Mouse (Mus musculus) gastrocnemius, postnatal 36 days (tissue): ENCODE data around the gene Pde1c. TPM values are rescaled to one million over a fixed set of nuclear protein-coding genes. Genes with fewer than 3 reads are reported as not detected.

Experiments used
- DNase-seq, 2 experiments: peaks; one replicate each; pipeline ENCODE4 v3.0.0; 2022
- intact Hi-C: fragments of 180-260 bp; cut with DNase I; formaldehyde crosslinking; loops from one replicate; pipeline ENCODE4 v1.15.1; 2025
- total RNA-seq, 2 experiments: library from RNA; stranded (reverse); gene quantifications; 2 replicates each; pipeline ENCODE4 v1.2.3; 2021

Gene Pde1c
- total RNA-seq, 2 experiments from 2014 or later, result 0.41 to 0.47 TPM

- intact Hi-C loops, result loop anchor here (2.0 kb wide), 1 partner anchor 410 kb away; no protein-coding TSS in a partner anchor
- DNase-seq, result no peak
Observed at GRCm38 (mm10) chr6:56476581-56476980, 92.3 kb downstream of the Pde1c start.

GRCm38 (mm10) chr6:56458098-56458497, 110.8 kb downstream of the Pde1c start:
- DNase-seq, result no peak
- intact Hi-C loops, result no loop called here

GRCm38 (mm10) chr6:56447917-56448316, 121.0 kb downstream of the Pde1c start:
- intact Hi-C loops, result no loop called here
- no peak for DNase-seq

- no peak for DNase-seq
- intact Hi-C loops, result no loop called here
Observed at GRCm38 (mm10) chr6:56441501-56441900, 127.4 kb downstream of the Pde1c start.

GRCm38 (mm10) chr6:56425846-56426245, 143.1 kb downstream of the Pde1c start:
- intact Hi-C loops, result no loop called here
- no peak for DNase-seq

GRCm38 (mm10) chr6:56422866-56423265, 146.0 kb downstream of the Pde1c start:
- intact Hi-C loops, result no loop called here

GRCm38 (mm10) chr6:56416191-56416590, 152.7 kb downstream of the Pde1c start:
- intact Hi-C loops, result no loop called here

More at GRCm38 (mm10) chr6:56422866-56423265, 146.0 kb downstream of the Pde1c start:
- no peak for DNase-seq

GRCm38 (mm10) chr6:56389178-56389577, 179.7 kb downstream of the Pde1c start:
- DNase-seq, result no peak
- intact Hi-C loops, result no loop called here

More at GRCm38 (mm10) chr6:56416191-56416590, 152.7 kb downstream of the Pde1c start:
- no peak for DNase-seq

GRCm38 (mm10) chr6:56376359-56376758, 192.5 kb downstream of the Pde1c start:
- DNase-seq, result no peak
- intact Hi-C loops, result no loop called here

GRCm38 (mm10) chr6:56374180-56374579, 194.7 kb downstream of the Pde1c start:
- intact Hi-C loops, result no loop called here
- no peak for DNase-seq

- intact Hi-C loops, result no loop called here
- DNase-seq, result no peak
Observed at GRCm38 (mm10) chr6:56373753-56374152, 195.2 kb downstream of the Pde1c start.

GRCm38 (mm10) chr6:56373046-56373751, 195.7 kb downstream of the Pde1c start:
- no peak for DNase-seq
- intact Hi-C loops, result no loop called here

- intact Hi-C loops, result no loop called here
- no peak for DNase-seq
Observed at GRCm38 (mm10) chr6:56369462-56369861, 199.4 kb downstream of the Pde1c start.

GRCm38 (mm10) chr6:56368116-56368515, 200.8 kb downstream of the Pde1c start:
- intact Hi-C loops, result no loop called here

GRCm38 (mm10) chr6:56367257-56367656, 201.6 kb downstream of the Pde1c start:
- DNase-seq, result no peak
- intact Hi-C loops, result no loop called here

More at GRCm38 (mm10) chr6:56368116-56368515, 200.8 kb downstream of the Pde1c start:
- no peak for DNase-seq

- intact Hi-C loops, result no loop called here
- DNase-seq, result no peak
Observed at GRCm38 (mm10) chr6:56362650-56363049, 206.3 kb downstream of the Pde1c start.

- no peak for DNase-seq
- intact Hi-C loops, result no loop called here
Observed at GRCm38 (mm10) chr6:56362128-56362545, 206.8 kb downstream of the Pde1c start.

- intact Hi-C loops, result no loop called here
- DNase-seq, result no peak
Observed at GRCm38 (mm10) chr6:56361348-56362127, 207.4 kb downstream of the Pde1c start.

- intact Hi-C loops, result no loop called here
Observed at GRCm38 (mm10) chr6:56360086-56360485, 208.8 kb downstream of the Pde1c start.

GRCm38 (mm10) chr6:56359126-56359525, 209.8 kb downstream of the Pde1c start:
- no peak for DNase-seq
- intact Hi-C loops, result no loop called here

More at GRCm38 (mm10) chr6:56360086-56360485, 208.8 kb downstream of the Pde1c start:
- DNase-seq, result no peak

- no peak for DNase-seq
- intact Hi-C loops, result no loop called here
Observed at GRCm38 (mm10) chr6:56347207-56347606, 221.7 kb downstream of the Pde1c start.

- intact Hi-C loops, result no loop called here
- DNase-seq, result no peak
Observed at GRCm38 (mm10) chr6:56345082-56345481, 223.8 kb downstream of the Pde1c start.
